Mouse (Mus musculus): ENCODE measurements around the gene Cpa2. TPM values are rescaled to one million over a fixed set of nuclear protein-coding genes. Genes with fewer than 3 reads are reported as not detected.

Gene Cpa2
- polyA plus RNA-seq, 1 experiment from 2014 or later, result 11.5 TPM

GRCm38 (mm10) chr6:30514242-30514641 is 27.1 kb upstream of the Cpa2 start:
- peak overlapping the region; percentile 25; the same call in 1 of the 2 replicates for H3K9ac ChIP-seq (ENCODE audit: low read depth, low read length)
- no peak for ATAC-seq (replicated peaks; ENCODE audit: low FRiP score, low read depth)
- no peaks in the 10 kb centered on the region for H3K36me3 ChIP-seq (ENCODE audit: insufficient read depth, low read length)
- DNase-seq (ENCODE audit: low spot score), result peak; percentile 75
- WGBS, result 7% methylated on average over 9 of the region's 9 CpGs
- peaks cover 12% of the 10 kb centered on the region for H3K4me1 ChIP-seq (replicated peaks; ENCODE audit: insufficient read depth, low read length)
- H3K4me3 ChIP-seq (replicated peaks; ENCODE audit: low read depth, low read length), result no peak overlapping the region
- no peaks in the 10 kb centered on the region for H3K9me3 ChIP-seq (replicated peaks; ENCODE audit: low read length)
- no peaks in the 10 kb centered on the region for H3K27me3 ChIP-seq (ENCODE audit: insufficient read depth, low read length)
- H3K27ac ChIP-seq, result peak overlapping the region; percentile 22; the same call in 1 of the 2 replicates
- TF ChIP-seq CTCF (IDR thresholded peaks at IDR 0.05; ENCODE audit: low read depth), result no peak
- H3K4me2 ChIP-seq (ENCODE audit: low read length), result no peak overlapping the region

DNA sequence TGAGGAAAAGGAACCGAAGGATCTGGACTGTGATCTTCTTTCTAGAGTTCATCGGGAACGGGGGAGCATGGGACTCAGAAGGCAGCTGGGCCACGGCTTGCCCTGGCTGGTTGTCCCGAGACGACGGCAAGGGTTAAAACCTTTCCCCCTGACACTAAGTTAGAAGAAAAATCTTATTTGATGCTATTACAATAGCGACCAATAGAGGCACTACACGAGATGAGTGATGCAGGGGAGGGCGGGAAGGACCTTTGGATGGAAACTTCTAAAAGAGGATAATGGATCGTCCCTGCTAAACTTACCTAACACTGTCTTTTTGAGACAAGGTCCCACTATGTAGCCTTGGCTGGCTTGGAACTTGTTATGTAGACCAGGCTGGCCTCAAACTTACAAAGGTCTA is 21.0 kb upstream of the Cpa2 start:
- Histone ChIP-seq H3K4me3 (replicated peaks; ENCODE audit: low read depth, low read length) (no peak overlapping the region), H3K4me1 (replicated peaks; ENCODE audit: insufficient read depth, low read length) (peaks cover 3% of the 10 kb centered on the region; the same call in 1 of the 2 replicates), H3K27ac (no peak overlapping the region), H3K4me2 (ENCODE audit: low read length) (no peak overlapping the region), H3K9me3 (replicated peaks; ENCODE audit: low read length) (no peaks in the 10 kb centered on the region), H3K27me3 (ENCODE audit: insufficient read depth, low read length) (no peaks in the 10 kb centered on the region), H3K9ac (ENCODE audit: low read depth, low read length) (no peak overlapping the region), H3K36me3 (ENCODE audit: insufficient read depth, low read length) (no peaks in the 10 kb centered on the region)
- peak; percentile 31; the same call in 1 of the 2 replicates for TF ChIP-seq CTCF (IDR thresholded peaks at IDR 0.05; ENCODE audit: low read depth)
- DNase-seq (ENCODE audit: low spot score), result no peak
- ATAC-seq (replicated peaks; ENCODE audit: low FRiP score, low read depth), result no peak
- 70% methylated on average over 11 of the region's 11 CpGs for WGBS

DNA sequence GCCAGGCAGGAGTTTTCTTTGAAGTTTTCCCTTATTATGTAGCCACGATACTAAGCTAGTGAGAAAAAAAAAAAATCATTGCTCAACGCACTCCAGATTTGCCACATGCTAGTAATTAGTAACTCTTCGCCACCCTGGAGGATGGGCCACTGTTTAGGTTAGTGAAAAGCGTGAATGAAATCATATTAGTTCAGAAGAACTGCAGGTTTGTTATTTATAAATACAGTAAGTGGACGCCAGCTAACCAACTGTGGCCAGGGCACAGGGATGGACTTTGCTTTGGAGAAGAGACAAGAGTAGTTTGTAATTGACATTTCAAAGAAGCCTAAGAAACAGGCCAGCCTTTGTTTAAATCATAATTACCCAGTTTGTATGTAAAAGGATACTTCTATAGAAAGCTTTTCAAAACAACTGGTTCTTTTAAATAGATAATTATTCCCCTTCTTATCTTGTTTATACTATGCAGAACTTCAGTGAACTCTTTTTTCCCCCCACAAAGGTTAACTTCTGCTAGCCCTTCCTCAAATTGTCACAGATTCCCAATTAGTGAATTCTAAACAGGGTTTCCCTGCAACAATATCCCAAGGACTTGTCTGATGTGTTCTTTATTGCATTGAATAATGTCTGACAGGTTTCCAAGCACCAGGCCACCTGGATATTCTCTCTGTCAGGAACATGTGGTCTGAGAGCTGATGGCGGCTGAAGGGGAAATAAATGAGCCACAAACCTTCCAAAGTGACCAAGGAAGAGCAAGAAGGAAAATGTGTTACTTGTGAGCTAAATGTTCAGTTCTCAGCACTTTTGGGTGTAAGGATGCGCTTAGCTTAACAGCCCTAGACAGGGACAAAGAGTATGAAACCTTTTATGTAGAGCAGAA is 15.7 kb upstream of the Cpa2 start:
- no peak for TF ChIP-seq CTCF (IDR thresholded peaks at IDR 0.05; ENCODE audit: low read depth)
- Histone ChIP-seq H3K9me3 (replicated peaks; ENCODE audit: low read length) (no peaks in the 10 kb centered on the region), H3K27me3 (ENCODE audit: insufficient read depth, low read length) (no peaks in the 10 kb centered on the region), H3K9ac (ENCODE audit: low read depth, low read length) (0 out of 2 replicates have a peak overlapping the region, but pooled peaks have one; percentile 23), H3K4me3 (replicated peaks; ENCODE audit: low read depth, low read length) (no peak overlapping the region), H3K27ac (peak overlapping the region; percentile 70), H3K36me3 (ENCODE audit: insufficient read depth, low read length) (no peaks in the 10 kb centered on the region), H3K4me2 (ENCODE audit: low read length) (no peak overlapping the region), H3K4me1 (replicated peaks; ENCODE audit: insufficient read depth, low read length) (peaks cover 10% of the 10 kb centered on the region)
- WGBS, result 45% methylated on average over 7 of the region's 7 CpGs
- peak; percentile 44 for DNase-seq (ENCODE audit: low spot score)
- no peak for ATAC-seq (replicated peaks; ENCODE audit: low FRiP score, low read depth)

DNA sequence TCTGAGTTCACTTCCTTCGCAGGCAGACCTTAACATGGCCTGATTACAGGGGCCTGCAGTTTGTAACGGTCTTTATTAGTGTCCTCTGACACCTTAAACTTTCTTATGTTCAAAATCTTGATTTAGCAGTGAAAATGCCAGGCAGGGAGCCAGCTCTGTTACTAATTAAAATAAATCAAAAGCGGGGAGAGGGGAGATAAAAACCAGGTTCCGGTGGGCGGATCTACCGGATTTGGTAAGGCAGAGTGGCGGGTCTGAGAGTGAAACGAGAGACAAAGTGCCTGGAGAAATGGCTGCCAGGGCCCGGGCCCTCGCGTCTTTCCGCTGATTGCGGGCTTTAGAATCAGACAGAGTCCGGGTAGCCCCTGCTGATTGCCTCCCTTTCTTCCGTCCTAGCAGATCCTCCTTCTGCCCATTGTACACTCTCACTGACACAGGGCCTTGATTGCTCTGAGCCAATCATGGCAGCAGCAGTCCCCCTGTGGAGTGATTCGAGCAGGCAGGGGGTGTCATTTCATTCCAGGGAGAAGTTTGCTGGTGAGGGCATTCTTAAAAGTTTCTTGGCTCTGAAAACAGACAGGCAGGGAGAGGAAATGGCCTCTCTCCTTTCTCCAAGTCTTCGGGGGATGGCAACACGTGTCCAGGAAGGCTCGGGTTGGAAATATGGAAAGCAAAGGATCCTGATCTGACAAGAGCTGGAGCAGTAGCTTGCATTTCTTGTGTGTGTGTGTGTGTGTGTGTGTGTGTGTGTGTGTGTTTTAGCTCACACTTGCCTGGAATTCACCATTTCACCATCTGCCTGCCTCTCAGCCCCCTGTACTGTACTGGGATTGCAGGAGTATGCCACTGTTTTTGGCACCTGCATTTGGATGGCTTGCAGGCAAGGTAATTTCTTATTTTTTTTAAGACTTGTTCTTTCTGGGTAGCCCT is 14.5 kb upstream of the Cpa2 start:
- DNase-seq (ENCODE audit: low spot score), result peak; percentile 95
- H3K4me3 ChIP-seq (replicated peaks; ENCODE audit: low read depth, low read length), result no peak overlapping the region
- 9% methylated on average over 19 of the region's 19 CpGs for WGBS
- no peaks in the 10 kb centered on the region for H3K36me3 ChIP-seq (ENCODE audit: insufficient read depth, low read length)
- H3K4me1 ChIP-seq (replicated peaks; ENCODE audit: insufficient read depth, low read length), result peaks cover 10% of the 10 kb centered on the region
- no peaks in the 10 kb centered on the region for H3K9me3 ChIP-seq (replicated peaks; ENCODE audit: low read length)
- peak overlapping the region; percentile 88 for H3K27ac ChIP-seq
- peak overlapping the region; percentile 5; the same call in 1 of the 2 replicates for H3K9ac ChIP-seq (ENCODE audit: low read depth, low read length)
- no peaks in the 10 kb centered on the region for H3K27me3 ChIP-seq (ENCODE audit: insufficient read depth, low read length)
- no peak for ATAC-seq (replicated peaks; ENCODE audit: low FRiP score, low read depth)
- H3K4me2 ChIP-seq (ENCODE audit: low read length), result peak overlapping the region; percentile 35
- no peak for TF ChIP-seq CTCF (IDR thresholded peaks at IDR 0.05; ENCODE audit: low read depth)

DNA sequence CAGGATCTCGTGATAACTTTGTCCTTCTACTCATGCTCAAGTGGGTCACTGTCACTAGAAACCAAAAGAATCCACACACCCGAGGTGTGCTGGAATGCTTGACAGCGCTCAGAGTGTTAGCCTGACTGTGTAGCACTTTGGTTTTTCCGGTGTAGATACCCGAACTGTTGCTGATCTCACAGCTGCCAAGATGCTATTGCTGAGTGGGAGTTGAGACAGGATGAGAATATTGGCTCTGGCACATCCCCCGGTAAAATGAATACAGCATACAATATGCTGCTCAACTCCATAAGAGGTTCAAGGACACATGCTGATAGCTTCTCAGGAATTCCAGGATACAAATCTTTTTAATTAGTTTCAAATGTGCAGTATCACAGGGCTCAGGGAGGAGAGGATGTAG is 12.6 kb upstream of the Cpa2 start:
- Histone ChIP-seq H3K9ac (ENCODE audit: low read depth, low read length) (no peak overlapping the region), H3K27ac (0 out of 2 replicates have a peak overlapping the region, but pooled peaks have one; percentile 48), H3K9me3 (replicated peaks; ENCODE audit: low read length) (no peaks in the 10 kb centered on the region), H3K4me2 (ENCODE audit: low read length) (no peak overlapping the region), H3K36me3 (ENCODE audit: insufficient read depth, low read length) (no peaks in the 10 kb centered on the region), H3K4me1 (replicated peaks; ENCODE audit: insufficient read depth, low read length) (peaks cover 10% of the 10 kb centered on the region), H3K27me3 (ENCODE audit: insufficient read depth, low read length) (no peaks in the 10 kb centered on the region), H3K4me3 (replicated peaks; ENCODE audit: low read depth, low read length) (no peak overlapping the region)
- DNase-seq (ENCODE audit: low spot score) (peak; percentile 83), ATAC-seq (replicated peaks; ENCODE audit: low FRiP score, low read depth) (no peak)
- 23% methylated on average over 6 of the region's 6 CpGs for WGBS
- TF ChIP-seq CTCF (IDR thresholded peaks at IDR 0.05; ENCODE audit: low read depth), result no peak

DNA sequence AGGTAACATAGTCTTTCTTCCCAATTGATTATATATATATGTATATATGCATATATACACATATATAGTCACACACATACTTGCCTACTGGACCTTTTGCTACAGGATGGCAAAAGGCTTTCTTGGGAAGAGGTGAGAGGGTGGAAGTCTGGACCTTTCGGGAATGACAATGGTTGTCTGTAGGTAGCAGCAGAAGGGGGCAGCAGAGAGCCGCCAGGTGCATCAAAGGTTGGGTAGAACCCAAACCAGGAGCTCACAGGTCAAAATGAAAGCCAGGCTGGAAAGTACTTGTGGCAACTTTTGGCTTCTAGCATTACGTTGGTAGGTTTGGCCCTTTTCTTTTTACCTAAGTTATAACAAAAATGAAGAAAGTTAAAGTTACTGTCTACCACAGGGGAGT is 6.0 kb upstream of the Cpa2 start:
- no peak for DNase-seq (ENCODE audit: low spot score)
- TF ChIP-seq CTCF (IDR thresholded peaks at IDR 0.05; ENCODE audit: low read depth), result peak; percentile 70
- Histone ChIP-seq H3K4me1 (replicated peaks; ENCODE audit: insufficient read depth, low read length) (no peaks in the 10 kb centered on the region), H3K27ac (no peak overlapping the region), H3K4me2 (ENCODE audit: low read length) (no peak overlapping the region), H3K36me3 (ENCODE audit: insufficient read depth, low read length) (no peaks in the 10 kb centered on the region), H3K9me3 (replicated peaks; ENCODE audit: low read length) (no peaks in the 10 kb centered on the region), H3K27me3 (ENCODE audit: insufficient read depth, low read length) (no peaks in the 10 kb centered on the region), H3K9ac (ENCODE audit: low read depth, low read length) (no peak overlapping the region), H3K4me3 (replicated peaks; ENCODE audit: low read depth, low read length) (no peak overlapping the region)
- ATAC-seq (replicated peaks; ENCODE audit: low FRiP score, low read depth), result no peak
- WGBS, result 57% methylated on average over 3 of the region's 3 CpGs

Data from kidney, postnatal 0 days (tissue).